Mouse (Mus musculus) heart, embryonic 11.5 days (tissue): Measurements from ENCODE around the gene Fndc11. TPM values are rescaled to one million over a fixed set of nuclear protein-coding genes. Genes with fewer than 3 reads are reported as not detected.

ENCODE experiments used
- ATAC-seq: fragments of 200-750 bp; cut with Nextera tagmentation; replicated peaks from 2 replicates; pipeline ENCODE4 v1.8.0; 2017; ENCODE audit warnings: moderate library complexity; ENCODE audit not compliant: insufficient number of reproducible peaks, low FRiP score, low TSS enrichment
- H3K27ac ChIP-seq: fragments of 300-500 bp; sonication (generic); 2 replicates; pipeline ENCODE4 v1.5.1; 2014; ENCODE audit warnings: mild to moderate bottlenecking, low read depth, low read length
- H3K27me3 ChIP-seq: fragments of 300-500 bp; sonication (generic); 2 replicates; pipeline ENCODE4 v1.6.1; 2014; ENCODE audit warnings: mild to moderate bottlenecking, low read length, mixed read lengths; ENCODE audit not compliant: control insufficient read depth, insufficient read depth
- H3K36me3 ChIP-seq: fragments of 300-500 bp; sonication (generic); 2 replicates; pipeline ENCODE4 v1.6.1; 2014; ENCODE audit warnings: mild to moderate bottlenecking, low read length, moderate library complexity, mixed read lengths; ENCODE audit not compliant: control insufficient read depth, insufficient read depth
- H3K4me1 ChIP-seq: fragments of 300-500 bp; sonication (generic); 2 replicates; pipeline ENCODE4 v1.6.1; 2014; ENCODE audit warnings: low read length; ENCODE audit not compliant: control insufficient read depth, insufficient read depth
- H3K4me2 ChIP-seq: fragments of 300-500 bp; sonication (generic); 2 replicates; pipeline ENCODE4 v1.6.1; 2014; ENCODE audit warnings: mild to moderate bottlenecking, moderate library complexity
- H3K4me3 ChIP-seq: fragments of 300-500 bp; sonication (generic); 2 replicates; pipeline ENCODE4 v1.5.1; 2014; ENCODE audit warnings: low read depth, low read length
- H3K9ac ChIP-seq: fragments of 300-500 bp; sonication (generic); 2 replicates; pipeline ENCODE4 v1.6.1; 2014; ENCODE audit warnings: mild to moderate bottlenecking, low read depth, low read length, moderate library complexity
- H3K9me3 ChIP-seq: fragments of 300-500 bp; sonication (generic); replicated peaks from 2 replicates; pipeline ENCODE4 v1.6.1; 2016; ENCODE audit warnings: low read length; ENCODE audit not compliant: control insufficient read depth
- WGBS: fragments of 180-500 bp; shearing (Covaris S2); extraction: QIAGEN DNeasy Blood & Tissue Kit; methylation state at CpG from one replicate; pipeline ENCODE4 v1.1.7; 2014; ENCODE audit not compliant: insufficient replicate concordance; 5-methylcytosine and 5-hydroxymethylcytosine counted together
- polyA plus RNA-seq: library from polyadenylated mRNA; unstranded; fragments of >200 nt; fragmentation: Nextera tagmentation; extraction: Ambion mirVana; gene quantifications from 2 replicates; pipeline ENCODE4 v1.2.1, GENCODE M21; 2014

Fndc11 gene
- polyA plus RNA-seq, 1 experiment from 2014 or later = 0.13 TPM

DNA sequence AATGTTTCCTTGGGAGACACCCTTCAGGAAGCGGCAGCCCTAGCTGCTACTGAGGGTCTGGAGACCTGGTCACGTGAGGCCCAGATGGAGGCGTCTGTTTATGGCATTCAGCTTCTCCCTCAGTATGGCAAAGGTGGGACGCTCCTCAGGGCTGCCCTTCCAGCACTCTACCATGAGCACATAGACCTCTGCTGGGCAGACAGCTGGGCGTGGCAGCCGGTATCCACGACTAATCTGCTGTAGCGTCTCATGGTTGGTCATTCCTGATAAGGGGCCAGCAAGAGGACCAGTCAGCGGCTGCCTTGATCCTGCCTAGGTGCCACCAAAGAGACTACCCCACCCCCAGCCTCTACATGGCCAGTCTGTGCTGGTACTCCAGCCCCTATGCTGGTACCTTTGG lies 13.7 kb upstream of the Fndc11 start:
- Histone ChIP-seq H3K36me3 (no peaks in the 10 kb centered on the region), H3K9ac (no peak overlapping the region), H3K27ac (no peak overlapping the region), H3K4me1 (no peaks in the 10 kb centered on the region), H3K9me3 (no peaks in the 10 kb centered on the region), H3K4me3 (no peak overlapping the region), H3K27me3 (peaks cover 19% of the 10 kb centered on the region), H3K4me2 (no peak overlapping the region)
- ATAC-seq = peak; percentile 60
- 57% methylated on average over 9 of the region's 9 CpGs for WGBS

DNA sequence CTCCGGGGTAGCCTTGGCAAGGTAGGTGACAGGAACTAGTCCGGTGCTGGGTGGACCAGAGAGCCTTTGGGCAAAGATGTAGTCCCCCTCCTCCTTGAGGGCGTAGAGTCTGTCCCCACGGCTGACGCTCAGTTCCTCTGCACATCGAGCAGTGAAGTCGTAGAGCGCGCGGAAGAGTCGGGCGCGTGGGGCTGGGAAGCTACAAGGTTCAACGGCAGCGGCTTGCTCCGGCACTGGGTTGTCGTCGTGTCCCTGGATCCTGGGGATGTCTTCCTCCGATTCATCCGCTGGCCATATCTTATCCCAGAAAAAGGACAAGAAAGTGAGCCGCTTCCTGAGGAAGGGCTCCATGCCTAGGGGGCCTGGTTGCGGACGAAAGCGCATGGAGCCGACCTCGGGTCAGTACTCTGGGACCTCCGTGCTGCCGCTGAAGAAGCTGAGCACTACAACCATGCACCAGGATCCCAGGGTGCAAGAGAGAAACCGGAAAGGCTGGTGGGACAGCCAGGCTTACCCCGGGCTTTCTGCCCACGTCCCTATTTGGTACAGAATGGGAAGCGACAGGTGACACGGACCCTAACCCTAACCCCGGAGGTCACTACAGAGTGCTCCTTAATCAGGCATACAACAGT lies 7.3 kb upstream of the Fndc11 start:
- 0 out of 2 replicates have a peak, but pooled peaks have one; percentile 18 for ATAC-seq
- H3K27ac ChIP-seq = no peak overlapping the region
- H3K4me1 ChIP-seq = no peaks in the 10 kb centered on the region
- no peaks in the 10 kb centered on the region for H3K9me3 ChIP-seq
- H3K27me3 ChIP-seq = peaks cover 54% of the 10 kb centered on the region
- peak overlapping the region; percentile 68 for H3K4me2 ChIP-seq
- WGBS = 2% methylated on average over 34 of the region's 34 CpGs
- no peaks in the 10 kb centered on the region for H3K36me3 ChIP-seq
- H3K4me3 ChIP-seq = peak overlapping the region; percentile 32
- no peak overlapping the region for H3K9ac ChIP-seq

DNA sequence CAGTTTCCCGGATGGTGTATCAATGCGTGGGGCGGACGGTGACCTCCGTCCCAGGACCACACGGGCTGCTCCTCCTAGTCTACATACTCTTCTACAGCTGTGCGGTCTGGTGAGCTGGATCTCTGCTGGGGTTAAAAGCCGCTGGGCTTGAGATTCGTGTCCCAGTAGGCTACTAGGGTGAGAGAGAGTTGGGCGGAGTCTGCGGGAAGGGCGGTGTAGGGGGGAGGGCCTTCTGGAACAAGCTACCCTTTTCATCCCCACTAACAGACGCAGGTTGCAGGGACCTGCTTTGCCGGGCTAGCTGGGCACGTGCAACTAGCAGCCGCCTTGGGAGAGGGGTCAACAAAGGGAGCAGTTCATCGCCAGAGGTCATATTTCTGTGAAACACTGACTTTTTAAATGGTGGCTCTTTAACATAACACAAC lies 6.8 kb upstream of the Fndc11 start, which contains the start of gene Srms:
TSS of gene Srms (minus strand) at position 165 of the 425 bp plus-strand sequence.
- Histone ChIP-seq H3K27ac (no peak within 1 kb of the TSS), H3K4me1 (no peaks in the 10 kb centered on the region), H3K9ac (no peak within 1 kb of the TSS), H3K9me3 (no peaks in the 10 kb centered on the region), H3K4me3 (peak within 1 kb of the TSS; percentile 32), H3K27me3 (peaks cover 54% of the 10 kb centered on the region), H3K36me3 (no peaks in the 10 kb centered on the region), H3K4me2 (peak within 1 kb of the TSS; percentile 68)
- 3% methylated on average over 17 of the region's 17 CpGs for WGBS
- peak; percentile 22; the same call in 1 of the 2 replicates for ATAC-seq

DNA sequence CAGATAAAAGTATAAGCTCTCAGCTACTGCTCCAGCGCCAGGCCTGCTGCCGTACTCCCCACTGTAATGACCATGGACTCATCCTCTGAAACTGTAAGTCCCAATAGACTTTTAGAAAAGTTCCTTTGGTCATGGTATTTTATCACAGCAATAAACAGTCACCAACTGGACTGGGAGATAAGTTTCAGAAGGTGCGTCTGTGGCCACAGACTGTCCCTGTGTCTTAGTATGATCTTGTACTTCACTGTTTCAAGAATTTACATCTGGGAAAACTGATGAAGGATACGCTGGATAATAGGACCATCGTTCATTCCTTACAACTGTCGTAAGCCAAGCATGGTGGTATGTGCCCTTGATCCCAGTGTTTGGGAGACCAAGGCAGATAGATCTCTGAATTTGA lies 3.8 kb upstream of the Fndc11 start:
- H3K9ac ChIP-seq = no peak overlapping the region
- 80% methylated on average over 6 of the region's 6 CpGs for WGBS
- H3K4me1 ChIP-seq = peaks cover 9% of the 10 kb centered on the region
- peaks cover 44% of the 10 kb centered on the region for H3K27me3 ChIP-seq
- H3K9me3 ChIP-seq = no peaks in the 10 kb centered on the region
- H3K4me2 ChIP-seq = no peak overlapping the region
- no peak overlapping the region for H3K4me3 ChIP-seq
- no peak for ATAC-seq
- no peaks in the 10 kb centered on the region for H3K36me3 ChIP-seq
- H3K27ac ChIP-seq = no peak overlapping the region

DNA sequence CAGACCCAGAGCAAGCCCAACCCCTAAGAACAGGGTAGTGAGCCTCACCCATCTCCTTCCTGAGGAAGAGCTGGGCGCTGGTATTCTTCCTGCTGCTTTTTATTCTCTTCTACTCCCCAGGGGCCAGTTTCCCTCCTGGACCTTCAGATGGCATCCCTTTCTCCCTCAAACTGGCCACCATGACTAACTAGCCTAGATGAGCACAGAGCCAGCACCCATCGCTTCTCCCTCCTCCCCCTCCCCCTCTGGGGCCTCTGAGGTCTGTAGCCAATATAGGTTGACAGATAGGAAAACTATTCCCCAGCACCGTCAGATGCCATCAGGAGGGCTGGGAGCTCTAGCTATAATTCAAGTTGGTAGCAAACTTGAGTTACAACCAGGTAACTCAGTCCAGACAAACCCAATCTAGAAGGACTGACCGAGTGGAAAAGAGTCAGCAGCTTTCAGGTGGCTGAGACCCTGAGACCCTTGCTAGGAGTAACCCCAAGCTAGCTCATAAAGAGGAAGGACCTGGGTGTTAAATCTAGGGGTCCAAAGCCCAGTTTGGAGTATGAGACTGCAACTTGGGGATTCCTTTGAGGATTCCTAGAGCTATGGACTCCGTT lies 830 bp upstream of the Fndc11 start:
- H3K9ac ChIP-seq = no peak overlapping the region
- H3K27ac ChIP-seq = no peak overlapping the region
- H3K4me3 ChIP-seq = no peak overlapping the region
- H3K36me3 ChIP-seq = no peaks in the 10 kb centered on the region
- 48% methylated on average over 5 of the region's 5 CpGs for WGBS
- peak overlapping the region; percentile 68 for H3K4me2 ChIP-seq
- H3K27me3 ChIP-seq = peaks cover 16% of the 10 kb centered on the region
- peaks cover 9% of the 10 kb centered on the region for H3K4me1 ChIP-seq
- H3K9me3 ChIP-seq = no peaks in the 10 kb centered on the region
- no peak for ATAC-seq

DNA sequence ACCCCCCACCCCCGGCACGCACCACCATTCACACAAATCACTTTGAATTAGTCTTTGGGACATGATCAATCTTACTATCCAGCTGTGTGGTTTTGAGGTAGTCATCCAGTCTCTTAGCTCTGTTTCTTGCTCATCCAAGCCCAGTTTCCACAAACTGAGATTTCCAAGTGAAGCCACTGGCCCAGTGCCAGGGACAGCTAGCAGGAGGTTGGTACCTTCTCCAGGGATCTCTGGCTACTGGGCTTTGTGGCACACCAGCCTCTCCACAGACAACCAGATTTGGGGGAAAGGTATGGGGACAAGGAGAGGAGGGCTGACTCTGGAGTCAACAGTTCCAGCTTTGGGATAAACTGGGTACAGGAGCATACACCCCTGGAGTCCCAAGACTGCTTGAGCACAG lies 548 bp downstream of the Fndc11 start:
- Histone ChIP-seq H3K36me3 (no peaks in the 10 kb centered on the region), H3K9ac (peak overlapping the region; percentile 50; the same call in 1 of the 2 replicates), H3K27ac (no peak overlapping the region), H3K9me3 (no peaks in the 10 kb centered on the region), H3K4me3 (no peak overlapping the region), H3K4me2 (peak overlapping the region; percentile 68), H3K4me1 (peaks cover 9% of the 10 kb centered on the region), H3K27me3 (peaks cover 8% of the 10 kb centered on the region)
- 41% methylated on average over 2 of the region's 2 CpGs for WGBS
- ATAC-seq = no peak

DNA sequence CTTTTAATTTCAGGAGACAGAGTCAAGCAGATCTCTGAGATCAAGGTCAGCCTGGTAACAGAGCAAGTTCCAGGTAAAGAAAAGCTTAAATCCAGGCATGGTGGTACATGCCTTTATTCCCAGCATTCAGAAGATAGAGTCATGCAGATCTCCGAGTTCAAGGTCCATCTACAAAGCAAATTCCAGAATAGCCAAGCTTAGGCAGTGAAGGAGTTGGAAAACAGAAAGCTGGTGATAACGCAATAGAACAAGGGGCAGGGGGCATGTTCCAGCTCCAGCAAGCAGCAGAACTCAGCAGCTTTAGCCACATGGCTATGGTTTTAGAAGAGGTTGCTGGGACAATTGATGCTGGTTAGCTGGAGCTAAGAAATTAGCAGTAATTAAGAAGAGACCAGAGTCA lies 5.2 kb downstream of the Fndc11 start:
- Histone ChIP-seq H3K4me2 (no peak overlapping the region), H3K27ac (no peak overlapping the region), H3K4me3 (no peak overlapping the region), H3K9me3 (no peaks in the 10 kb centered on the region), H3K4me1 (peaks cover 4% of the 10 kb centered on the region), H3K36me3 (no peaks in the 10 kb centered on the region), H3K9ac (no peak overlapping the region), H3K27me3 (peaks cover 4% of the 10 kb centered on the region; the same call in 1 of the 2 replicates)
- ATAC-seq = no peak
- WGBS = 75% methylated on average over 2 of the region's 2 CpGs

DNA sequence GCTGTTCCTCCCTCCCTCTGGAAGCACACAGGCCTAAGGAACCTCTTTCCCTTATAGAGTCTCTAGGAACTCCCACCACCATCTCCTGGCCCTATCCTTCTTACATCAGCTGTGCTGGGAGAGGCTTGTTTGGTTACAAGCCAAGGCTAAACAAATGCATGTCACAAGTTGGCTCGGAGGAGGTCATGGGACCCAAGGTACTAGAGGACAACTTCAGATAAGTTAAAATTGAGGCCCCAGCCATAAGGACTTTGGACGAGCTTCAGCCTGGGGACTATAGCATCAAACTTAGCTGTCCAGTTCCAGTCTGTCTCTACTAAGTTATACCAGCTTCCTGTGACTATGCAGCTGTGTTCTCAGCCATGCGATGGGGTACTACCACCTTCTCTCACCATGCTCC lies 7.3 kb downstream of the Fndc11 start:
- ATAC-seq = no peak
- H3K9ac ChIP-seq = no peak overlapping the region
- no peaks in the 10 kb centered on the region for H3K4me1 ChIP-seq
- no peaks in the 10 kb centered on the region for H3K9me3 ChIP-seq
- WGBS = 79% methylated on average over 3 of the region's 3 CpGs
- H3K27ac ChIP-seq = no peak overlapping the region
- no peak overlapping the region for H3K4me2 ChIP-seq
- H3K4me3 ChIP-seq = no peak overlapping the region
- no peaks in the 10 kb centered on the region for H3K27me3 ChIP-seq
- no peaks in the 10 kb centered on the region for H3K36me3 ChIP-seq

DNA sequence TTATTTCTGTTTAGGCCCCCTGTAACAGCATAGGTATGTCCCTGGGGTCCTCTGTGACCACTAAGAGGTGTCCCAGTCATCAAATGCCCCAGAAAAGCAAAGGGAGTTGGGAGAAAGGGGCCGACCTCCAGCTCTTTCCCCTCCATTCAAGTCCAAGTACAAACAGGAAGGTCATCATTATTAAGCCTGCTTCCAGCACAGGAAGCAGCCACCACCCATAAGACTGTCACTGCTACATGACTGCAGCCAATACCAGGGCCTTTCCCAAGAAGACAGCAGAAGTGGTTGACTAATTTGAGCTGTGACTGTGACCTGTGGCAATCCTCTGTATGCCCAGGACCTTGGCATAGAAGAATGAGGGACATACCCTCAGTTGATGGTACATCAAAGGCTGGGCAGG lies 8.5 kb downstream of the Fndc11 start:
- ATAC-seq = no peak

More for the DNA sequence above, 8.5 kb downstream of the Fndc11 start:
- Histone ChIP-seq H3K27ac (no peak overlapping the region), H3K4me3 (no peak overlapping the region), H3K9me3 (no peaks in the 10 kb centered on the region), H3K4me2 (no peak overlapping the region), H3K27me3 (no peaks in the 10 kb centered on the region), H3K4me1 (no peaks in the 10 kb centered on the region), H3K36me3 (no peaks in the 10 kb centered on the region), H3K9ac (no peak overlapping the region)
- 67% methylated on average over 1 of the region's 1 CpGs for WGBS
